Mouse (Mus musculus) fat pad, adult 2 months (tissue): ENCODE results near the gene Defb3.
"Not testable (repeated sequence)": the region's sequence is repeated elsewhere in the genome, so short reads cannot be mapped to it uniquely, and the experiment has no call there.

Experiments
- DNase-seq: peaks from one replicate; pipeline ENCODE4 v3.0.0-alpha.2; 2011; ENCODE audit warnings: low read depth, low spot score; ENCODE audit errors: extremely low read depth

Gene Defb3

GRCm38 (mm10) chr8:19293060-19293459 lies at the start of gene Defb3:
Gene Defb3, plus strand, starts transcription at chr8:19293360.
- not testable (repeated sequence) for DNase-seq

DNA sequence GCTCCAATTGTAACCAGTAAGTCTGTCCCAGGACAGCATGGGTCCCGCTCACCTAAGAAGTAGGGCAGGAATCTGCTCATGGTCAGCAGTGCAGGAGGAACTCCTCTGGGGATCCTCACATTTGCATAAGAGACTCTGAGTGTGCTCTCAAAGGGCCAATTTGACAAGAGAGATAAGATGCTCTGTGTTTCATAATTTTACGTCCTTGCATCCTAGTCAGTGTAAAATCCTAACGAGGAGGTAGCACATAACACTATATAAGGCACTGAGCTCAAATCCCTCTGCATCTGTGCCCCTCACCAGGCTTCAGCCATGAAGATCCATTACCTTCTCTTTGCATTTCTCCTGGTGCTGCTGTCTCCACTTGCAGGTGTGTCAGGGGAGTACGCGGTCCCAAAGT lies 45.9 kb upstream of the Defb3 start, which contains the start of gene Defb5:
Defb5 (plus strand) TSS at position 301 of the 400 bp plus-strand sequence.
- DNase-seq: no peak

DNA sequence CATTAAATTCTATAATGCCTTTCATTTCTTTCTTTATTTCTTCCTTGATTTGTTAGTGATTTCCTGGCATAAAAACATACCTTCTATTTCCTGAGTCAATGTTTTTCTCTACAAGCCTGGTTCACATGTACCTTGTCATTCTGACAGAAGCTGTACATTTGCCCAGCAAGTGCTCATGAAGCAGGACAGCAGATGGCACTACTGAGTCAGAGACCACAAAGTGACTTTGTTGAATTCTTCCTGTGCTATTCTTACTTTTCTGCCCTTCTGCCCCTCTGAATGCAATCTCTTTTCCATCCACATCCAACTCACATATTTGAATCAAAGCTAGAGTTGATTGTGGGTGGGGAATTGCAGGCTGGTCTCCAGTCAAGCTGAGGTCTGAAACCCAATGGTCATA lies 35.0 kb upstream of the Defb3 start:
- no peak for DNase-seq

DNA sequence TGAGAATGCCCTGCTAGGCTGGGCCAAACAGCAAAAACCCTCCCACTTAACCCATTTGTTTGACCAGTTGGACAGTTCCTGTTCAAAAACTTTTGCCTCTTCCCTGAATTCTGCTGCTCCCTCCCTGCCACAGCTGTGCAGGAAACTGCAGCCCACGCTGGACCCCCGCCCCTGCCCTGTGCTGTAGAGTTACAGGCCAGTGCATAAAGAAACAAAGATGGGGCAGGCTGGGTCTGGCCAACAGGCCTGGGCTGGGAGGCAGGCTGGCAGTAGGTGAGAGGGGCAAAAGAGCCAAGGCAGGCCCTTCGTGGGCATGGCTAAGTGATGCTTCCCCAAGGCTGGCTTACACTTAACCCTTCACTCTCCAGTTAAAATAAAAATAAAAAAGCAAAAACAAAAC lies 33.5 kb upstream of the Defb3 start:
- DNase-seq: no peak

DNA sequence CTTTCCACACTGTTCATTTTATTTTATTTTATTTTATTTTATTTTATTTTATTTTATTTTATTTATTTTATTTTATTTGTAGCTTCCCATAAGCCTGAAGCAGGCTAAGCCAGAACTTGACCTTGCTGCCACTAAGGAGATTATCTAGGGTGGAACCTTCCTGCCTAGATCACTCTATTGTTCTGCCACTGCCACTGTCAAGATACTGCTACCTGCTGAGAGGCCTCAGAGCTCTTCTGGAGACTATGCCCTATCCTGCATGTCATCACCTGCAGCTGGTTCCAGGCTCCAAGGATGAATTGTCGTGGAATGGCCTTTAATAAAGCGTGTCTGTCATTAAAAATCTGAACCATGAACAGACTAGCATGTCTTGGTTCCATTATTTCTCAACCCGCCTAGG lies 5.2 kb downstream of the Defb3 start:
- not testable (repeated sequence) for DNase-seq

DNA sequence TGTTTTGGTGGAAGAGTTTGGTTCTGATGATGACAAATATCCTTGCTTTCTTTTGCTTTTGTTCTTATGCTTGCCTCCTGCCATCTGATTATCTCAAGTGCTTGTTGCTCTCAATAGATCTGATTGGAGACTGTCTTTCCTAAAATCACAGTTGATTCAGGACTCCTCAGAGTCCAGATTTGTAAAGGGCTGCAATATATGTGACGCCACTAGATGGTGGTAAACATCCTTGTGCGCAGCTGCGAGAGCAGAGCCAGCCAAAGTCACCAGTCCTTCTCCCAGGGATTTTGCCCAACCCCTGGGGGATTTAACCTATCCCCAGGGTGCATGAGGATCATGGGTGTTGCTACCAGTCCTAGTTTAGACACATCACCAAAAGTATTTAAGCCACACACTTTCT lies 38.7 kb downstream of the Defb3 start:
- no peak for DNase-seq
